Mouse (Mus musculus) midbrain, embryonic 15.5 days (tissue): ENCODE data around the gene Ghr. TPM values are rescaled to one million over a fixed set of nuclear protein-coding genes. Genes with fewer than 3 reads are reported as not detected.
A peak's percentile ranks its signal among the peaks of the same experiment; 100 is the strongest.

Experiments used
- ATAC-seq: fragments of 200-750 bp; cut with Nextera tagmentation; replicated peaks from 2 replicates; pipeline ENCODE4 v1.8.0; 2017; ENCODE audit warnings: moderate TSS enrichment
- H3K27ac ChIP-seq: fragments of 300-500 bp; sonication (generic); 2 replicates; pipeline ENCODE4 v1.5.1; 2015; ENCODE audit warnings: mild to moderate bottlenecking, inconsistent platforms
- H3K27me3 ChIP-seq: fragments of 300-500 bp; sonication (generic); replicated peaks from 2 replicates; pipeline ENCODE4 v1.6.1; 2015; ENCODE audit warnings: inconsistent platforms
- H3K36me3 ChIP-seq: fragments of 300-500 bp; sonication (generic); replicated peaks from 2 replicates; pipeline ENCODE4 v1.6.1; 2015; ENCODE audit warnings: inconsistent platforms
- H3K4me1 ChIP-seq: fragments of 300-500 bp; sonication (generic); 2 replicates; pipeline ENCODE4 v1.6.1; 2015; ENCODE audit warnings: inconsistent platforms
- H3K4me2 ChIP-seq: fragments of 300-500 bp; sonication (generic); 2 replicates; pipeline ENCODE4 v1.6.1; 2015; ENCODE audit warnings: inconsistent platforms, mild to moderate bottlenecking, moderate library complexity
- H3K4me3 ChIP-seq: fragments of 300-500 bp; sonication (generic); 2 replicates; pipeline ENCODE4 v1.5.1; 2015; ENCODE audit warnings: mild to moderate bottlenecking, inconsistent platforms
- H3K9ac ChIP-seq: fragments of 300-500 bp; sonication (generic); 2 replicates; pipeline ENCODE4 v1.6.1; 2015; ENCODE audit warnings: mild to moderate bottlenecking, inconsistent platforms
- H3K9me3 ChIP-seq: fragments of 300-500 bp; sonication (generic); 2 replicates; pipeline ENCODE4 v1.6.1; 2016; ENCODE audit warnings: inconsistent platforms
- WGBS: fragments of 180-500 bp; shearing (Covaris S2); methylation state at CpG from one replicate; pipeline ENCODE4 v1.1.7; 2015; ENCODE audit warnings: mixed read lengths; 5-methylcytosine and 5-hydroxymethylcytosine counted together
- polyA plus RNA-seq: library from polyadenylated mRNA; unstranded; fragments of >200 nt; fragmentation: Nextera tagmentation; extraction: Ambion mirVana; gene quantifications from 2 replicates; pipeline ENCODE4 v1.2.1, GENCODE M21; 2015

The Ghr gene
- polyA plus RNA-seq, 1 experiment from 2014 or later, result 7.2 TPM

GRCm38 (mm10) chr15:3509089-3509488 is 74.2 kb downstream of the Ghr start:
- Histone ChIP-seq H3K27ac (no peak overlapping the region), H3K4me2 (no peak overlapping the region), H3K36me3 (no peaks in the 10 kb centered on the region), H3K9me3 (no peaks in the 10 kb centered on the region), H3K4me1 (no peaks in the 10 kb centered on the region; the same call in 1 of the 2 replicates), H3K27me3 (no peaks in the 10 kb centered on the region), H3K4me3 (no peak overlapping the region), H3K9ac (no peak overlapping the region)
- ATAC-seq, result no peak
- WGBS, result 62% methylated on average over 3 of the region's 3 CpGs

- WGBS, result 77% methylated on average over 2 of the region's 2 CpGs
- Histone ChIP-seq H3K27me3 (no peaks in the 10 kb centered on the region), H3K4me3 (no peak overlapping the region), H3K4me2 (no peak overlapping the region), H3K9me3 (no peaks in the 10 kb centered on the region), H3K36me3 (no peaks in the 10 kb centered on the region), H3K4me1 (no peaks in the 10 kb centered on the region; the same call in 1 of the 2 replicates), H3K9ac (no peak overlapping the region), H3K27ac (no peak overlapping the region)
- ATAC-seq, result peak; percentile 81
Measured at GRCm38 (mm10) chr15:3507329-3507728, 76.0 kb downstream of the Ghr start.

GRCm38 (mm10) chr15:3504700-3505099 is 78.6 kb downstream of the Ghr start:
- no peak for ATAC-seq
- Histone ChIP-seq H3K9me3 (no peaks in the 10 kb centered on the region), H3K4me1 (no peaks in the 10 kb centered on the region; the same call in 1 of the 2 replicates), H3K27me3 (no peaks in the 10 kb centered on the region), H3K36me3 (no peaks in the 10 kb centered on the region), H3K27ac (no peak overlapping the region), H3K9ac (no peak overlapping the region), H3K4me3 (no peak overlapping the region), H3K4me2 (no peak overlapping the region)
- WGBS, result 88% methylated on average over 5 of the region's 5 CpGs

GRCm38 (mm10) chr15:3501683-3502082 is 81.6 kb downstream of the Ghr start:
- Histone ChIP-seq H3K4me3 (no peak overlapping the region), H3K27me3 (no peaks in the 10 kb centered on the region), H3K36me3 (no peaks in the 10 kb centered on the region), H3K4me1 (no peaks in the 10 kb centered on the region), H3K27ac (no peak overlapping the region), H3K9me3 (no peaks in the 10 kb centered on the region), H3K4me2 (no peak overlapping the region), H3K9ac (no peak overlapping the region)
- 87% methylated on average over 3 of the region's 3 CpGs for WGBS
- ATAC-seq, result no peak

- no peaks in the 10 kb centered on the region for H3K9me3 ChIP-seq
- H3K27ac ChIP-seq, result no peak overlapping the region
- WGBS, result 100% methylated on average over 1 of the region's 1 CpGs
- ATAC-seq, result no peak
- H3K9ac ChIP-seq, result no peak overlapping the region
- H3K4me3 ChIP-seq, result no peak overlapping the region
- no peaks in the 10 kb centered on the region for H3K36me3 ChIP-seq
- no peaks in the 10 kb centered on the region for H3K4me1 ChIP-seq
- no peaks in the 10 kb centered on the region for H3K27me3 ChIP-seq
- H3K4me2 ChIP-seq, result no peak overlapping the region
Measured at GRCm38 (mm10) chr15:3499020-3499419, 84.3 kb downstream of the Ghr start.

- Histone ChIP-seq H3K4me3 (no peak overlapping the region), H3K27me3 (no peaks in the 10 kb centered on the region), H3K4me1 (no peaks in the 10 kb centered on the region), H3K9me3 (no peaks in the 10 kb centered on the region), H3K9ac (no peak overlapping the region), H3K36me3 (no peaks in the 10 kb centered on the region), H3K4me2 (no peak overlapping the region), H3K27ac (no peak overlapping the region)
- no peak for ATAC-seq
- WGBS, result 78% methylated on average over 9 of the region's 9 CpGs
Measured at GRCm38 (mm10) chr15:3497946-3498580, 85.2 kb downstream of the Ghr start.

- H3K9ac ChIP-seq, result no peak overlapping the region
- ATAC-seq, result no peak
- no peak overlapping the region for H3K27ac ChIP-seq
- no peaks in the 10 kb centered on the region for H3K27me3 ChIP-seq
- no peaks in the 10 kb centered on the region for H3K4me1 ChIP-seq
- no peaks in the 10 kb centered on the region for H3K36me3 ChIP-seq
- H3K4me3 ChIP-seq, result no peak overlapping the region
- no peak overlapping the region for H3K4me2 ChIP-seq
- H3K9me3 ChIP-seq, result no peaks in the 10 kb centered on the region
- 93% methylated on average over 3 of the region's 3 CpGs for WGBS
Measured at GRCm38 (mm10) chr15:3490868-3491267, 92.4 kb downstream of the Ghr start.

GRCm38 (mm10) chr15:3490011-3490410 is 93.3 kb downstream of the Ghr start:
- Histone ChIP-seq H3K27ac (no peak overlapping the region), H3K27me3 (no peaks in the 10 kb centered on the region)
- 84% methylated on average over 2 of the region's 2 CpGs for WGBS

GRCm38 (mm10) chr15:3489180-3489579 is 94.1 kb downstream of the Ghr start:
- Histone ChIP-seq H3K27ac (no peak overlapping the region), H3K9ac (no peak overlapping the region), H3K27me3 (no peaks in the 10 kb centered on the region), H3K9me3 (no peaks in the 10 kb centered on the region), H3K4me3 (no peak overlapping the region), H3K4me1 (no peaks in the 10 kb centered on the region), H3K4me2 (no peak overlapping the region), H3K36me3 (no peaks in the 10 kb centered on the region)
- ATAC-seq, result no peak

More at GRCm38 (mm10) chr15:3490011-3490410, 93.3 kb downstream of the Ghr start:
- ATAC-seq, result no peak
- Histone ChIP-seq H3K36me3 (no peaks in the 10 kb centered on the region), H3K4me1 (no peaks in the 10 kb centered on the region), H3K4me3 (no peak overlapping the region), H3K4me2 (no peak overlapping the region), H3K9ac (no peak overlapping the region), H3K9me3 (no peaks in the 10 kb centered on the region)

GRCm38 (mm10) chr15:3488601-3489000 is 94.7 kb downstream of the Ghr start:
- H3K4me2 ChIP-seq, result no peak overlapping the region
- no peak overlapping the region for H3K4me3 ChIP-seq
- no peak overlapping the region for H3K27ac ChIP-seq
- H3K9ac ChIP-seq, result no peak overlapping the region
- 92% methylated on average over 3 of the region's 3 CpGs for WGBS
- ATAC-seq, result no peak
- H3K9me3 ChIP-seq, result no peaks in the 10 kb centered on the region
- H3K36me3 ChIP-seq, result no peaks in the 10 kb centered on the region
- no peaks in the 10 kb centered on the region for H3K4me1 ChIP-seq
- no peaks in the 10 kb centered on the region for H3K27me3 ChIP-seq

GRCm38 (mm10) chr15:3486691-3487090 is 96.6 kb downstream of the Ghr start:
- Histone ChIP-seq H3K36me3 (no peaks in the 10 kb centered on the region), H3K27me3 (no peaks in the 10 kb centered on the region), H3K4me3 (no peak overlapping the region), H3K27ac (no peak overlapping the region), H3K4me2 (no peak overlapping the region), H3K4me1 (no peaks in the 10 kb centered on the region), H3K9me3 (no peaks in the 10 kb centered on the region), H3K9ac (no peak overlapping the region)
- no peak for ATAC-seq
- WGBS, result 89% methylated on average over 5 of the region's 5 CpGs

GRCm38 (mm10) chr15:3485367-3485766 is 97.9 kb downstream of the Ghr start:
- no peaks in the 10 kb centered on the region for H3K27me3 ChIP-seq
- no peak overlapping the region for H3K9ac ChIP-seq
- ATAC-seq, result no peak
- H3K4me2 ChIP-seq, result no peak overlapping the region
- H3K27ac ChIP-seq, result no peak overlapping the region
- H3K36me3 ChIP-seq, result no peaks in the 10 kb centered on the region
- no peaks in the 10 kb centered on the region for H3K9me3 ChIP-seq
- 90% methylated on average over 1 of the region's 1 CpGs for WGBS
- no peaks in the 10 kb centered on the region for H3K4me1 ChIP-seq
- no peak overlapping the region for H3K4me3 ChIP-seq

- ATAC-seq, result no peak
- H3K27me3 ChIP-seq, result no peaks in the 10 kb centered on the region
- WGBS, result 90% methylated on average over 3 of the region's 3 CpGs
- no peaks in the 10 kb centered on the region for H3K9me3 ChIP-seq
- H3K4me3 ChIP-seq, result no peak overlapping the region
- no peak overlapping the region for H3K27ac ChIP-seq
- H3K4me2 ChIP-seq, result no peak overlapping the region
- no peaks in the 10 kb centered on the region for H3K4me1 ChIP-seq
- H3K9ac ChIP-seq, result no peak overlapping the region
- no peaks in the 10 kb centered on the region for H3K36me3 ChIP-seq
Measured at GRCm38 (mm10) chr15:3483451-3483850, 99.8 kb downstream of the Ghr start.
